In the genomic region with DNA sequence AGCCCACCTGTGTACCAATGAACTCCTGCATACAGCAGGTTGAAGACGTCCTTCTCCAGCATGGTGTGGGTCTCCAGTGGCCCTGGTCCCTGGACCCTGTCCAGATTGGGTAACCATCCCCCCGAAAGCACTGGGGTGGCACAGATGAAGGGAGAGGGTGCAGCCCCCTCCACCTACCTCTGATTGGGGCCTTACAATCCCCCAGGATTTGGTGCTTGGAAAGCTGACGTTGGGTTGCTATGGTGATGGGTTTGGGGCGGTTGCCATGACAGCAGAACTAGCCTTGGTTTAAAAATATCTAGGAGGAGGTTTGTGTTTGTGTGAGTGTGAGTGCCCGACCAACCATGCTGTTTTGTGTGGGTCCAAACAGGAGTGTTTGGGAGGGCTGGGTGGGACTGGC, we compare ENCODE assay signal across 9 mouse cellular contexts. TPM values are rescaled to one million over a fixed set of nuclear protein-coding genes. Genes with fewer than 3 reads are reported as not detected.
A peak's percentile ranks its signal among the peaks of the same experiment; 100 is the strongest.
DNase-seq lines count a peak whose midpoint lies in the region; ATAC-seq and TF ChIP-seq lines count a peak whose summit lies in the region.
"Had no signal": no experiment of that assay in that cellular context is flagged by ENCODE, and none has a peak within 500 bp of the region (broad histone marks: within the 10 kb centered on the region; RNA-seq: fewer than 3 reads in every experiment).

No protein-coding gene starts in this region.

- peaks cover 47% of the 10 kb centered on the region for H3K4me1 ChIP-seq in midbrain, embryonic 14.5 days (ENCODE audit: control insufficient read depth, insufficient read depth, low read length)
- H3K4me1 ChIP-seq in stomach, postnatal 0 days (replicated peaks; ENCODE audit: control insufficient read depth, insufficient read depth) = 0 out of 2 replicates have a peak, but pooled peaks cover 2% of the 10 kb centered on the region
- H3K4me1 ChIP-seq in kidney, adult 2 months (ENCODE audit: control insufficient read depth, insufficient read depth, low read length) = no peaks in the 10 kb centered on the region

- H3K9ac ChIP-seq in midbrain, embryonic 14.5 days (replicated peaks; ENCODE audit: low read length) = no peak overlapping the region; the same call in 1 of the 2 replicates
- no peak overlapping the region for H3K9ac ChIP-seq in stomach, postnatal 0 days (ENCODE audit: low read length)

- no peaks in the 10 kb centered on the region for H3K27me3 ChIP-seq in midbrain, embryonic 14.5 days (ENCODE audit: control insufficient read depth, insufficient read depth, low read length)
- H3K27me3 ChIP-seq in stomach, postnatal 0 days (ENCODE audit: control insufficient read depth, insufficient read depth, low read length) = 0 out of 2 replicates have a peak, but pooled peaks cover 2% of the 10 kb centered on the region
- peaks cover 4% of the 10 kb centered on the region; the same call in 1 of the 2 replicates for H3K27me3 ChIP-seq in kidney, adult 2 months (replicated peaks; ENCODE audit: control insufficient read depth, insufficient read depth, low read length)

- H3K27ac ChIP-seq in layer of hippocampus, adult 2 months = peak overlapping the region; percentile 99
- peak overlapping the region; percentile 98 for H3K27ac ChIP-seq in midbrain, embryonic 14.5 days (replicated peaks; ENCODE audit: low read depth, low read length)
- H3K27ac ChIP-seq in stomach, postnatal 0 days (replicated peaks) = no peak overlapping the region
- H3K27ac ChIP-seq in gastrocnemius, adult 2 months = no peak overlapping the region
- H3K27ac ChIP-seq in kidney, adult 2 months (ENCODE audit: insufficient read depth, low read depth, low read length) = no peak overlapping the region

- peak; percentile 38 for DNase-seq in testis, postnatal 10 days (ENCODE audit: low spot score)
- no peak for DNase-seq in testis, postnatal 14 days (ENCODE audit: low spot score)
- DNase-seq in layer of hippocampus, adult 2 months (ENCODE audit: low spot score in 2 of 2) = peak; percentile 86 to 94
- peak; percentile 92 for DNase-seq in midbrain, embryonic 14.5 days
- DNase-seq in stomach, postnatal 0 days (ENCODE audit: low spot score) = no peak
- no peak for DNase-seq in gastrocnemius, adult 2 months
- DNase-seq in urinary bladder, postnatal 10 days (ENCODE audit: low spot score) = no peak
- no peak for DNase-seq in kidney, adult 2 months
- DNase-seq: heart, adult 11 months had no signal

- H3K4me3 ChIP-seq in layer of hippocampus, adult 2 months = peak overlapping the region; percentile 46
- H3K4me3 ChIP-seq in midbrain, embryonic 14.5 days (replicated peaks; ENCODE audit: low read depth, low read length) = peak overlapping the region; percentile 11
- no peak overlapping the region for H3K4me3 ChIP-seq in stomach, postnatal 0 days (ENCODE audit: low read depth, low read length)
- no peak overlapping the region for H3K4me3 ChIP-seq in gastrocnemius, adult 2 months
- no peak overlapping the region for H3K4me3 ChIP-seq in kidney, adult 2 months (ENCODE audit: insufficient read depth, low read depth, low read length)

- no peak for TF ChIP-seq POLR2A in kidney, adult 2 months (IDR thresholded peaks at IDR 0.05; ENCODE audit: low read depth, low read length)

- intact Hi-C loops in gastrocnemius, adult 2 months (cut with DNase I) = no loop called here

- 8% methylated on average over 5 of the region's 5 CpGs for WGBS in midbrain, embryonic 14.5 days
- WGBS in stomach, postnatal 0 days = 52% methylated on average over 5 of the region's 5 CpGs
- WGBS in kidney, adult 2 months = 42% methylated on average over 5 of the region's 5 CpGs

- peak overlapping the region; percentile 52 for H3K4me2 ChIP-seq in midbrain, embryonic 14.5 days (ENCODE audit: low read length)
- H3K4me2 ChIP-seq in stomach, postnatal 0 days (replicated peaks; ENCODE audit: low read depth) = no peak overlapping the region

- no peaks in the 10 kb centered on the region for H3K36me3 ChIP-seq in midbrain, embryonic 14.5 days (ENCODE audit: control insufficient read depth, insufficient read depth, low read length)
- no peaks in the 10 kb centered on the region for H3K36me3 ChIP-seq in stomach, postnatal 0 days (ENCODE audit: control insufficient read depth, insufficient read depth, low read length)
- no peaks in the 10 kb centered on the region for H3K36me3 ChIP-seq in kidney, adult 2 months (ENCODE audit: control insufficient read depth, insufficient read depth, low read length)

- no peak for TF ChIP-seq CTCF in layer of hippocampus, adult 2 months (conservative IDR thresholded peaks at IDR 0.05)
- TF ChIP-seq CTCF in stomach, postnatal 0 days (IDR thresholded peaks at IDR 0.05; ENCODE audit: low read depth) = no peak
- TF ChIP-seq CTCF in gastrocnemius, adult 2 months (IDR thresholded peaks at IDR 0.05) = no peak
- TF ChIP-seq CTCF in kidney, adult 2 months (conservative IDR thresholded peaks at IDR 0.05; ENCODE audit: insufficient read depth, insufficient read length, low read depth, low read length) = no peak

- no peak for TF ChIP-seq EP300 in stomach, postnatal 0 days (optimal IDR thresholded peaks at IDR 0.05)

- no peaks in the 10 kb centered on the region for H3K9me3 ChIP-seq in midbrain, embryonic 14.5 days (ENCODE audit: control insufficient read depth, low read length)
- H3K9me3 ChIP-seq in stomach, postnatal 0 days (ENCODE audit: control insufficient read depth, low read length) = no peaks in the 10 kb centered on the region

- ATAC-seq in midbrain, embryonic 14.5 days (ENCODE audit: low FRiP score, low TSS enrichment) = 0 out of 2 replicates have a peak, but pooled peaks have one; percentile 10
- ATAC-seq in stomach, postnatal 0 days (ENCODE audit: low FRiP score, low TSS enrichment) = no peak

RNA-seq across cellular contexts. Expression of a gene that starts 2.9 kb away (rescaled TPM):
- 10 to 100 TPM; 82.7 to 85.4 TPM for total RNA-seq in layer of hippocampus, adult 2 months (2021)
- polyA plus RNA-seq in midbrain, embryonic 14.5 days (2014; fragmentation: Nextera tagmentation; extraction: Ambion mirVana) = 18.6 and 20.7 TPM in 2 replicates
- 0.18 and 0.22 TPM in 2 replicates for polyA plus RNA-seq in stomach, postnatal 0 days (2015; fragmentation: Nextera tagmentation; extraction: Ambion mirVana)
- total RNA-seq in gastrocnemius, adult 2 months (2021) = 1 to 10 TPM; 1.6 to 2.1 TPM
- 0.80 and 1.1 TPM in 2 replicates for polyA plus RNA-seq in kidney, adult 2 months (2012; rRNA removed)

RNA-seq across cellular contexts. Expression of a gene that starts 12.6 kb away (rescaled TPM):
- 10 to 100 TPM; 10.9 to 12.6 TPM for total RNA-seq in layer of hippocampus, adult 2 months (2021)
- polyA plus RNA-seq in midbrain, embryonic 14.5 days (2014; fragmentation: Nextera tagmentation; extraction: Ambion mirVana) = 16.1 and 18.5 TPM in 2 replicates
- polyA plus RNA-seq in stomach, postnatal 0 days (2015; fragmentation: Nextera tagmentation; extraction: Ambion mirVana) = 15.4 and 19.1 TPM in 2 replicates
- 1 to 10 TPM; 4.1 to 5.6 TPM for total RNA-seq in gastrocnemius, adult 2 months (2021)
- 19.8 and 21.3 TPM in 2 replicates for polyA plus RNA-seq in kidney, adult 2 months (2012; rRNA removed)

RNA-seq across cellular contexts. Expression of a gene that starts 51.7 kb away (rescaled TPM):
- total RNA-seq in layer of hippocampus, adult 2 months (2021) = 10 to 100 TPM; 15.1 to 15.2 TPM
- polyA plus RNA-seq in midbrain, embryonic 14.5 days (2014; fragmentation: Nextera tagmentation; extraction: Ambion mirVana) = 18.9 and 20.7 TPM in 2 replicates
- polyA plus RNA-seq in stomach, postnatal 0 days (2015; fragmentation: Nextera tagmentation; extraction: Ambion mirVana) = 103 and 110 TPM in 2 replicates
- total RNA-seq in gastrocnemius, adult 2 months (2021) = not detected
- polyA plus RNA-seq in kidney, adult 2 months (2012; rRNA removed) = 2.3 and 5.9 TPM in 2 replicates

Comparison
In these comparisons a context has a peak if more than half of its experiments do, and no peak if none do; other contexts are left out.
1. DNase-seq: peak in testis, postnatal 10 days (single experiment), layer of hippocampus, adult 2 months (2 of 2) and midbrain, embryonic 14.5 days (single experiment); none in testis, postnatal 14 days (single experiment), stomach, postnatal 0 days (single experiment), gastrocnemius, adult 2 months (single experiment), urinary bladder, postnatal 10 days (single experiment) and kidney, adult 2 months (single experiment).
2. H3K27ac ChIP-seq: peak in layer of hippocampus, adult 2 months (single experiment) and midbrain, embryonic 14.5 days (single experiment); none in stomach, postnatal 0 days (single experiment), gastrocnemius, adult 2 months (single experiment) and kidney, adult 2 months (single experiment).
3. H3K4me3 ChIP-seq: peak in layer of hippocampus, adult 2 months (single experiment) and midbrain, embryonic 14.5 days (single experiment); none in stomach, postnatal 0 days (single experiment), gastrocnemius, adult 2 months (single experiment) and kidney, adult 2 months (single experiment).